Mouse (Mus musculus) large intestine, adult 2 months (tissue): ENCODE data around the gene Fam43b. TPM values are rescaled to one million over a fixed set of nuclear protein-coding genes. Genes with fewer than 3 reads are reported as not detected.

Experiments used
- DNase-seq: peaks from one replicate; pipeline ENCODE4 v3.0.0-alpha.2; 2012; ENCODE audit warnings: low read depth, low spot score
- WGBS: fragments of 180-500 bp; shearing (Covaris S2); methylation state at CpG from one replicate; pipeline ENCODE4 v1.1.7; 2018; 5-methylcytosine and 5-hydroxymethylcytosine counted together
- polyA plus RNA-seq: library from polyadenylated mRNA; depleted of rRNA; stranded (reverse); fragments of >200 nt; gene quantifications from 2 replicates; pipeline ENCODE4 v1.2.3, GENCODE M21; 2012; rRNA removed

Gene Fam43b
- polyA plus RNA-seq, 1 experiment, result not detected

- WGBS, result 71% methylated on average over 8 of the region's 8 CpGs
- DNase-seq, result no peak
These were observed 40.2 kb downstream of the Fam43b start for GRCm38 (mm10) chr4:138356141-138356540.

DNA sequence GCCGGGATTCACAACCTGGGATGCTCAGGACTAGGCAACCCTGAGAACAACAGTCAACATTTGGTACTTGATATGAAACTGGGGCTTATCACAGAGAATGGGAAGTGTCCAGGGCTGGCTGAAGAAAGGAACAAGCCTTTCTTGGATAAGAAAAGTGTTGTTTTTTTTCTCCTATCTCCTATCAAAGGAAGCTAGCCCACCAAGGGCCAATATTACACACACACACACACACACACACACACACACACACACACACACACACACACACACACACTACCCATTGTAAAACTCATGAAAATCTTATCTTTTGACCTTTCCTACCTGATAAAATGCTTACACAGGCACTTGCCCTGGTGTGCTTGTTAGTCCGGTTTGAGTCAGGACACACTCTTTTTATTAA lies 40.8 kb downstream of the Fam43b start:
- 86% methylated on average over 2 of the region's 2 CpGs for WGBS
- no peak for DNase-seq

GRCm38 (mm10) chr4:138353438-138354171 lies 42.7 kb downstream of the Fam43b start:
- WGBS, result 61% methylated on average over 10 of the region's 10 CpGs
- no peak for DNase-seq

- no peak for DNase-seq
- 94% methylated on average over 6 of the region's 6 CpGs for WGBS
These were observed 43.6 kb downstream of the Fam43b start for GRCm38 (mm10) chr4:138352692-138353091.

DNA sequence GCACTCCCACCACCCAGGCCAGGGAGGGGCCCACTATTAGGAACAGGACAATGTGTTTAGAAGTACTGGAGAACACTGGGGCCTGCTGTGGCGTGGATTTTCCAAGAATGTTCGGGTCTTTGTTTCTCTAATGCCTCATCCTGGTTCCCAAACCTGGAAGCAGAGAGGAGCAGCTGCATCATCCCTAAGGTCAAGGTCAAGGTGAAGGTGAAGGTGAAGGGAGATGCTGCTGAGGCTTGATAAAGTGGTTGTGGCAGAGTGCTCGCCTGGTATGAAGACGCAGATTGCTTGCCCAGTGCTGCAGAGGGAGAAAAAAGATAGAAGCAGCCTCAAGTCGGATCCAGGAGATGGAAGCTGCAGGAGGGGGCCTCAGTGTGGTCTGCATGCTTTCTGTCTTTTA lies 44.5 kb downstream of the Fam43b start:
- no peak for DNase-seq
- 90% methylated on average over 5 of the region's 5 CpGs for WGBS

GRCm38 (mm10) chr4:138348716-138349115 lies 47.6 kb downstream of the Fam43b start:
- WGBS, result 54% methylated on average over 7 of the region's 7 CpGs
- DNase-seq, result no peak

DNA sequence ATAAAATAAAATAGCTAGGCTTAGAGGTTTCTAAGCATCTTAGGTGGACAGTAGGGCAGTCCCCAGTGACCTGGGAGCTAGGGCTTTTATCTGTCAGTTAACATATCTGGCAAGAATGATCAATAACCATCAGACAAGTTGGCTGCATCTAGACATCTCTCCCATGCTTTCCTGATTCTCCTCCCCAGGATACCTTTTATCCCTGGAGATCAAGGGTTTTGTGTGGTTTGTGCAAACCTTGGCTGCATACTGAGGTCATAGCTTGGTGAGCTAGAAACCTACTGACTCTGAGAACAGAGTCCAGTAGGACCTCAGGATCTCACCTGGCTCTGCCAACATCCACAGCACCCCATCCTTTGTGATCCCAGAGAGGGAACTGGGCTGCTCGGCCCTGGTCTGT lies 49.0 kb downstream of the Fam43b start:
- no peak for DNase-seq

DNA sequence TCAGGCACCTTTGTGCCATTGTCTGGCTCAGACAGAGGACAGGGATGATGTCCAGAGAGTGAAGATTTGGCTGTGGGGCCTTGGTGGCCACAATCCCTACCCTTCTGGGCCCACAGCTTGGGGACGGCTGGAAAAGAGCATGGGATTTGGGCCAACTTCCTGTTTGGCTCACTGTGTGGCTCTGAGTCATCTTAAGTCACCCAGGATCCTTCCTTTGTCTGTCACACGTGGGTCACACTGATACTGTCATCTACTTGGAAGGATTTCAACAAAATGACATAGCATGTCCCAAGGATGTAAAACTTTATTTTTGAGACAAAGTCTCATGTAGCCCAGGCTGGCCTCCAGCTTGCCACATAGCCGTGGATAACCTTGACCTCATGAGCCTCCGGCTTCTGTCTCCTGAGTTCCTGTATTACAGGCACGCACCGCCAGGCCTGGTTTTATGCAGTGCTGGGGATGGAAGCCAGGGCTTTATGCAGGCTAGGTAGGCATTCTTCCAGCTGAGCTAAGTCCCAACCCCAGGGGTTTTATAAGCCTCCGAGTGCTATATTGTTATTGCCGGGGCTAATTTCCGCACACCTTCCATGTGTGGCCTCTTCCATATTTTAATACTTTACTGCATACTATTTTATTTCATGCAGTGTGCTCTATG lies 51.3 kb downstream of the Fam43b start:
- DNase-seq, result peak; percentile 65
- 19% methylated on average over 9 of the region's 9 CpGs for WGBS

More for the DNA sequence above, 49.0 kb downstream of the Fam43b start:
- WGBS, result 79% methylated on average over 1 of the region's 1 CpGs

Other genes starting within 250 kb of the Fam43b start
- 37.7 and 41.9 TPM in 2 replicates for gene Hp1bp3, start 180.2 kb downstream of the Fam43b start, polyA plus RNA-seq
- 0.63 and 0.73 TPM in 2 replicates for gene Sh2d5, start 146.1 kb downstream of the Fam43b start, polyA plus RNA-seq
- gene Kif17, start 146.1 kb downstream of the Fam43b start, polyA plus RNA-seq, result 0.23 and 0.31 TPM in 2 replicates
- 305 and 340 TPM in 2 replicates for gene Ddost, start 91.8 kb downstream of the Fam43b start, polyA plus RNA-seq
- 61.3 and 82.2 TPM in 2 replicates for gene Pink1, start 70.2 kb downstream of the Fam43b start, polyA plus RNA-seq
- gene Cda, start 28.5 kb downstream of the Fam43b start, polyA plus RNA-seq, result 63.1 and 213 TPM in 2 replicates
- gene Mul1, start 38.1 kb upstream of the Fam43b start, polyA plus RNA-seq, result 24.1 and 29.6 TPM in 2 replicates
- 16.4 and 19.0 TPM in 2 replicates for gene Camk2n1, start 57.8 kb upstream of the Fam43b start, polyA plus RNA-seq
- gene Vwa5b1, start 239.4 kb upstream of the Fam43b start, polyA plus RNA-seq, result 0.05 and 0.11 TPM in 2 replicates